Mouse (Mus musculus): Measurements from ENCODE around the gene Dolpp1. TPM values are rescaled to one million over a fixed set of nuclear protein-coding genes. Genes with fewer than 3 reads are reported as not detected.

Dolpp1 gene
- polyA plus RNA-seq, 1 experiment from 2014 or later: 15.4 TPM

GRCm38 (mm10) chr2:30440701-30441517 lies 48.9 kb downstream of the Dolpp1 start:
- ChIA-PET POLR2A (interaction anchor here (0.7 to 3.3 kb wide), 15 partner anchors 13 to 354 kb away, joined by 3 to 25 read pairs (median 6); partner anchors contain the start of gene Ier5l), CTCF (interaction anchor here (0.6 to 8.3 kb wide), 16 partner anchors 18 to 488 kb away, joined by 3 to 131 read pairs (median 4); no protein-coding TSS in a partner anchor)
- peak; percentile 81 for DNase-seq (ENCODE audit: low read depth, low spot score)
- ATAC-seq: peak; percentile 78
- no peak for TF ChIP-seq CTCF (IDR thresholded peaks at IDR 0.05)
- in situ Hi-C loops (cut with MboI; ENCODE audit: low pct_unique_long_range_greater_than_20kb): no loop called here
- no peaks in the 10 kb centered on the region for H3K27me3 ChIP-seq

DNA sequence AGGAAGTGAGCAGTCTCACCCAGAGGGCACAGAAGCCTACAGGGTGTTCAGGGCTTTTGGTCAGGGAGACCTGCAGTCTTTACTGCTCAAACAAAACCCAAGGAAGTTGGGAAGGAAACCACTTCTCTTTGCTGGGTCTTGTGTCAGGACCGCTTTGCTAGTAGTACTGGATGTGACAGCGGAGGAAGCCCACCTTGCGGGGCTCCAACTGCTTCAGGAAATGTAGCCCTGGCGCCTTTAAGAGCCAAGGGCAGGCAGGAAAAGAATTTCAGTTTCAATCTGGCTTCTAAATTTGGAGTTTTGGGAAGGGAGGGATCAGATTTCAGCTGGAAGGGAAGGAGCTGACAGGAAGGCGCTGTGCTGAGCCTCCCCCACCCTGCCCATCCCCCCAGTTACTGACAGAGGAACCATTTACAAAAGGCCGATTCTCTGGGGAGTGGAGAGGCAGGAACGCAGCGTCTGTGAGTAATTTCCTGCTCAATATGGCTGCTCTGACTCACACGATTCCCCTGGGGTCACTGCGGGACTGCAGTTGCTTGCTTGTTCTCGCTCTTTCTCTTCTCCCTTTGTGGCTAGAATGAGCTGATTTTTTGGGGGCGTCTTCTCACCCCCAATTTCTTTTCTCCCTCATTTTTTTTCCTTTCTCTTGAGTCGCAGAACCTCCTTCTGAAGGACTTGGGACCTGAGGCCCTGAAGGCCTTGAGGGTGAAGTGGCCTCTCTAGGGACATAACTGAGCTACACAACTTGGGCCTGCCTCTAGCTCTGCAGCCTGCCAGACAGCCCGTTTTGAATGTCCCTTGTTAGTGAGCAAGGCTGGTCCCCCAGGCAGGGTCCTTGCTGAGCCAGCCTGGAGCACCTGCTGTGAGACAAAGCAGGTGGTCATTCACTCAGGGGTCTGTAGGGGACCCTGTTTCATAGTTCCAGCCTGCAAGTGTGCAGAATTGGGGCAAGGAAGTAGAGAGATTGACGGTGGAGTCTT lies 49.8 kb downstream of the Dolpp1 start:
- in situ Hi-C loops (cut with MboI; ENCODE audit: low pct_unique_long_range_greater_than_20kb): no loop called here
- CTCF ChIA-PET: interaction anchor here (0.6 to 8.3 kb wide), 11 partner anchors 17 to 365 kb away, joined by 3 to 131 read pairs (median 6); no protein-coding TSS in a partner anchor
- ATAC-seq (peak; percentile 18), DNase-seq (ENCODE audit: low read depth, low spot score) (peak; percentile 92)
- POLR2A ChIA-PET: interaction anchor here (0.6 to 3.3 kb wide), 13 partner anchors 12 to 353 kb away, joined by 3 to 25 read pairs (median 6); partner anchors contain the start of genes Cstad and Ier5l
- no peaks in the 10 kb centered on the region for H3K27me3 ChIP-seq
- TF ChIP-seq CTCF (IDR thresholded peaks at IDR 0.05): no peak

- ATAC-seq (no peak), DNase-seq (ENCODE audit: low read depth, low spot score) (no peak)
- POLR2A ChIA-PET: interaction anchor here (0.6 to 3.3 kb wide), 8 partner anchors 23 to 317 kb away, joined by 3 to 25 read pairs (median 6); partner anchors contain the start of genes Cstad and Ier5l
- H3K27me3 ChIP-seq: no peaks in the 10 kb centered on the region
- CTCF ChIA-PET: interaction anchor here (2.2 to 8.3 kb wide), 3 partner anchors 16 to 314 kb away, joined by 8 to 131 read pairs (median 20); no protein-coding TSS in a partner anchor
- no peak for TF ChIP-seq CTCF (IDR thresholded peaks at IDR 0.05)
- in situ Hi-C loops (cut with MboI; ENCODE audit: low pct_unique_long_range_greater_than_20kb): no loop called here
Measured at GRCm38 (mm10) chr2:30442498-30442890, 50.4 kb downstream of the Dolpp1 start.

GRCm38 (mm10) chr2:30443281-30443680 lies 51.2 kb downstream of the Dolpp1 start:
- no peak for ATAC-seq
- no peak for TF ChIP-seq CTCF (IDR thresholded peaks at IDR 0.05)
- DNase-seq (ENCODE audit: low read depth, low spot score): no peak
- in situ Hi-C loops (cut with MboI; ENCODE audit: low pct_unique_long_range_greater_than_20kb): no loop called here
- H3K27me3 ChIP-seq: no peaks in the 10 kb centered on the region
- CTCF ChIA-PET: interaction anchor here (1.1 to 8.3 kb wide), 4 partner anchors 13 to 351 kb away, joined by 3 to 131 read pairs (median 6); no protein-coding TSS in a partner anchor
- POLR2A ChIA-PET: interaction anchor here (0.6 to 1.5 kb wide), 6 partner anchors 14 to 316 kb away, joined by 3 to 4 read pairs (median 3); no protein-coding TSS in a partner anchor

- no peaks in the 10 kb centered on the region for H3K27me3 ChIP-seq
- ATAC-seq: no peak
- DNase-seq (ENCODE audit: low read depth, low spot score): no peak
- POLR2A ChIA-PET: interaction anchor here (0.8 to 2.3 kb wide), 7 partner anchors 14 to 350 kb away, joined by 3 to 12 read pairs (median 3); no protein-coding TSS in a partner anchor
- CTCF ChIA-PET: interaction anchor here (1.1 to 8.3 kb wide), 3 partner anchors 15 to 351 kb away, joined by 3 to 131 read pairs (median 10); no protein-coding TSS in a partner anchor
- in situ Hi-C loops (cut with MboI; ENCODE audit: low pct_unique_long_range_greater_than_20kb): no loop called here
- no peak for TF ChIP-seq CTCF (IDR thresholded peaks at IDR 0.05)
Measured at GRCm38 (mm10) chr2:30444006-30444405, 52.0 kb downstream of the Dolpp1 start.

GRCm38 (mm10) chr2:30444450-30444849 lies 52.4 kb downstream of the Dolpp1 start:
- CTCF ChIA-PET: interaction anchor here (1.4 to 2.9 kb wide), 3 partner anchors 14 to 26 kb away, joined by 3 to 10 read pairs (median 6); no protein-coding TSS in a partner anchor
- TF ChIP-seq CTCF (IDR thresholded peaks at IDR 0.05): no peak
- POLR2A ChIA-PET: interaction anchor here (1.1 to 2.3 kb wide), 5 partner anchors 14 to 350 kb away, joined by 3 to 12 read pairs (median 3); no protein-coding TSS in a partner anchor
- ATAC-seq: no peak
- DNase-seq (ENCODE audit: low read depth, low spot score): no peak
- in situ Hi-C loops (cut with MboI; ENCODE audit: low pct_unique_long_range_greater_than_20kb): no loop called here
- no peaks in the 10 kb centered on the region for H3K27me3 ChIP-seq

GRCm38 (mm10) chr2:30445312-30445711 lies 53.3 kb downstream of the Dolpp1 start:
- TF ChIP-seq CTCF (IDR thresholded peaks at IDR 0.05): no peak
- POLR2A ChIA-PET: interaction anchor here (0.6 to 2.3 kb wide), 9 partner anchors 9 to 349 kb away, joined by 3 to 12 read pairs (median 4); no protein-coding TSS in a partner anchor
- DNase-seq (ENCODE audit: low read depth, low spot score) (peak; percentile 51), ATAC-seq (peak; percentile 55)
- CTCF ChIA-PET: interaction anchor here (1.4 to 2.9 kb wide), 4 partner anchors 13 to 25 kb away, joined by 3 to 10 read pairs (median 5); no protein-coding TSS in a partner anchor
- in situ Hi-C loops (cut with MboI; ENCODE audit: low pct_unique_long_range_greater_than_20kb): no loop called here
- H3K27me3 ChIP-seq: no peaks in the 10 kb centered on the region

DNA sequence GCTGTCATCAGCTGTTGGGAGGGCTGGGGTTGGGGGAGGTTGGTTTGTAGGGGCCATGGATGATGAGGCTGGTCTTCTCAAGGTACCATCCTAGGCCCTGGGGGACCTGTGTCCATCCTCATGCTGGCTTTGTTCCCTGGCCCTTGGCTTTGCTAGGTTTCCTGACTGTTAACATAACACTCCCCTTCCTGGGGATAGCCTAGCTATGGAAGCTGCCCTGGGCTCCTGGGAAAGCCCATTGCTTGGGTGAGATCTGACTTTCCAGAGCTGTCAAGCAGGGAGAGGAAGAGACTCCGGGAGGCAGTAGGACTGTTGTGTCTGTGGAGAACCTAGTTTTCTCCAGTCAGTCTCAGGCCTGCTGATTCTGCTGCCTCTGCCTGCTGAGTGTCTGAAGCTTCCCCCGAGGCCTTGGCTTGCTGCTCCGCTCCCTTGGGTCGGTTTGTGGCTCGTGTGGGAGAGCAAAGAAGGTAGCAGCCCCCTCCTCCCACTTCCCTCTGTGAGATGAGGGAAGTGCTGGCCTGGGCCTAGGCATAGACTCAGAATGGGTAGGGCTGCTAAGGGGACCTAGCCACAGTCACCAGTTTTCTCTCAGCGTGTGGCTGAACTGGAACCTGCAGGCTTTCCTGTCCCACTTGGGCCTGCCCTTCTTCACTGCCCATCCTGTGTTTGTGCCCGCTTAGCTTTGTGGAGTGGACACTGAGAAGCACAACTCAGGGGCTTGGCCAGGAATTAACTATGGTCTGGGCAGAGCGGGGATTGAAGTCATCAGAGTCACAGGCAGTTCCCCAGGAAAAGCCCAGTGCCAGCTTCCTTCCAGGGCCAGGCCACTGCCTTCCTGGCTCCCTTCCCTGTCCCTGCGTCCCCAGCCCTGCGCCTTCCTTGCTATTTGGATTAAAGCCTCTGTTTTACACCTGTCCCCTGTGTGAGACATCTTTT lies 55.1 kb downstream of the Dolpp1 start:
- ChIA-PET CTCF (interaction anchor here (1.7 to 1.8 kb wide), 2 partner anchors 11 kb away, joined by 5 read pairs; no protein-coding TSS in a partner anchor), POLR2A (interaction anchor here (0.6 to 1.1 kb wide), 3 partner anchors 9 to 26 kb away, joined by 3 read pairs; no protein-coding TSS in a partner anchor)
- in situ Hi-C loops (cut with MboI; ENCODE audit: low pct_unique_long_range_greater_than_20kb): no loop called here
- ATAC-seq (no peak), DNase-seq (ENCODE audit: low read depth, low spot score) (no peak)
- no peaks in the 10 kb centered on the region for H3K27me3 ChIP-seq
- TF ChIP-seq CTCF (IDR thresholded peaks at IDR 0.05): no peak
